Mouse (Mus musculus) brain, embryonic 14.5 days (tissue): ENCODE measurements around the gene Pkn3.
A peak's percentile ranks its signal among the peaks of the same experiment; 100 is the strongest.

Experiments used
- CTCF ChIP-seq: fragments of 200-500 bp; IDR thresholded peaks from 2 replicates; pipeline ENCODE4 v1.5.1; 2012; ENCODE audit warnings: inconsistent platforms, mild to moderate bottlenecking, moderate library complexity, borderline replicate concordance; ENCODE audit not compliant: insufficient read depth, insufficient read length; ENCODE audit errors: extremely low read depth
- POLR2A ChIP-seq: fragments of 200-500 bp; IDR thresholded peaks from 2 replicates; pipeline ENCODE4 v1.6.1; 2012; ENCODE audit warnings: mild to moderate bottlenecking, inconsistent platforms, borderline replicate concordance; ENCODE audit not compliant: poor library complexity, insufficient read depth, insufficient read length, severe bottlenecking; ENCODE audit errors: extremely low read depth

GRCm38 (mm10) chr2:30124472-30125274 lies 47.2 kb downstream of the Pkn3 start, which contains the start of gene Zer1:
- TF ChIP-seq CTCF, result no peak
- peak; percentile 74; the same call in 1 of the 2 replicates for TF ChIP-seq POLR2A
